Mouse (Mus musculus): ENCODE results near the gene Cygb. TPM values are rescaled to one million over a fixed set of nuclear protein-coding genes. Genes with fewer than 3 reads are reported as not detected.

Cygb gene
- polyA plus RNA-seq, 1 experiment from 2014 or later = 19.6 TPM

- H3K4me3 ChIP-seq (replicated peaks; ENCODE audit: low read length) = peak within 1 kb of the TSS; percentile 56
- H3K9ac ChIP-seq (ENCODE audit: low read length) = peak within 1 kb of the TSS; percentile 81
- no peaks in the 10 kb centered on the region for H3K36me3 ChIP-seq (ENCODE audit: control insufficient read depth, insufficient read depth, low read length)
- H3K27me3 ChIP-seq (ENCODE audit: control insufficient read depth, insufficient read depth, low read length) = peaks cover 14% of the 10 kb centered on the region
- H3K4me1 ChIP-seq (ENCODE audit: control insufficient read depth, insufficient read depth, low read length) = peaks cover 35% of the 10 kb centered on the region
- no peak for ATAC-seq (ENCODE audit: insufficient read depth, low FRiP score)
- WGBS = 7% methylated on average over 10 of the region's 10 CpGs
- peak within 1 kb of the TSS; percentile 17; the same call in 1 of the 2 replicates for H3K27ac ChIP-seq (ENCODE audit: low read length)
- H3K9me3 ChIP-seq (replicated peaks; ENCODE audit: control insufficient read depth, low read length) = no peaks in the 10 kb centered on the region
- peak within 1 kb of the TSS; percentile 88 for H3K4me2 ChIP-seq (ENCODE audit: low read depth, low read length)
Observed at GRCm38 (mm10) chr11:116653234-116653633, 879 bp downstream of the Cygb start, which contains the start of gene Prcd. TSS of gene Prcd (plus strand) at chr11:116653534.

GRCm38 (mm10) chr11:116652330-116653098 is 1.6 kb downstream of the Cygb start:
- Histone ChIP-seq H3K9me3 (replicated peaks; ENCODE audit: control insufficient read depth, low read length) (no peaks in the 10 kb centered on the region), H3K4me2 (ENCODE audit: low read depth, low read length) (peak overlapping the region; percentile 88), H3K9ac (ENCODE audit: low read length) (peak overlapping the region; percentile 81), H3K4me3 (replicated peaks; ENCODE audit: low read length) (peak overlapping the region; percentile 56), H3K27me3 (ENCODE audit: control insufficient read depth, insufficient read depth, low read length) (peaks cover 14% of the 10 kb centered on the region), H3K4me1 (ENCODE audit: control insufficient read depth, insufficient read depth, low read length) (peaks cover 35% of the 10 kb centered on the region), H3K27ac (ENCODE audit: low read length) (peak overlapping the region; percentile 17; the same call in 1 of the 2 replicates), H3K36me3 (ENCODE audit: control insufficient read depth, insufficient read depth, low read length) (no peaks in the 10 kb centered on the region)
- ATAC-seq (ENCODE audit: insufficient read depth, low FRiP score) = no peak
- WGBS = 66% methylated on average over 25 of the region's 25 CpGs

GRCm38 (mm10) chr11:116651339-116651738 is 2.8 kb downstream of the Cygb start:
- no peak for ATAC-seq (ENCODE audit: insufficient read depth, low FRiP score)
- Histone ChIP-seq H3K4me3 (replicated peaks; ENCODE audit: low read length) (no peak overlapping the region), H3K27ac (ENCODE audit: low read length) (no peak overlapping the region), H3K9me3 (replicated peaks; ENCODE audit: control insufficient read depth, low read length) (no peaks in the 10 kb centered on the region), H3K9ac (ENCODE audit: low read length) (no peak overlapping the region), H3K27me3 (ENCODE audit: control insufficient read depth, insufficient read depth, low read length) (peaks cover 14% of the 10 kb centered on the region), H3K4me1 (ENCODE audit: control insufficient read depth, insufficient read depth, low read length) (peaks cover 39% of the 10 kb centered on the region), H3K36me3 (ENCODE audit: control insufficient read depth, insufficient read depth, low read length) (no peaks in the 10 kb centered on the region), H3K4me2 (ENCODE audit: low read depth, low read length) (no peak overlapping the region)
- 81% methylated on average over 8 of the region's 8 CpGs for WGBS

GRCm38 (mm10) chr11:116650811-116651210 is 3.3 kb downstream of the Cygb start:
- Histone ChIP-seq H3K27ac (ENCODE audit: low read length) (no peak overlapping the region), H3K9me3 (replicated peaks; ENCODE audit: control insufficient read depth, low read length) (no peaks in the 10 kb centered on the region), H3K9ac (ENCODE audit: low read length) (no peak overlapping the region), H3K27me3 (ENCODE audit: control insufficient read depth, insufficient read depth, low read length) (peaks cover 14% of the 10 kb centered on the region), H3K4me1 (ENCODE audit: control insufficient read depth, insufficient read depth, low read length) (peaks cover 43% of the 10 kb centered on the region), H3K4me2 (ENCODE audit: low read depth, low read length) (no peak overlapping the region), H3K4me3 (replicated peaks; ENCODE audit: low read length) (no peak overlapping the region), H3K36me3 (ENCODE audit: control insufficient read depth, insufficient read depth, low read length) (no peaks in the 10 kb centered on the region)
- no peak for ATAC-seq (ENCODE audit: insufficient read depth, low FRiP score)
- 85% methylated on average over 8 of the region's 8 CpGs for WGBS

GRCm38 (mm10) chr11:116649711-116650337 is 4.3 kb downstream of the Cygb start:
- H3K36me3 ChIP-seq (ENCODE audit: control insufficient read depth, insufficient read depth, low read length) = no peaks in the 10 kb centered on the region
- peak overlapping the region; percentile 90; the same call in 1 of the 2 replicates for H3K27ac ChIP-seq (ENCODE audit: low read length)
- H3K27me3 ChIP-seq (ENCODE audit: control insufficient read depth, insufficient read depth, low read length) = peaks cover 14% of the 10 kb centered on the region; the same call in 1 of the 2 replicates
- no peak overlapping the region for H3K4me2 ChIP-seq (ENCODE audit: low read depth, low read length)
- H3K4me1 ChIP-seq (ENCODE audit: control insufficient read depth, insufficient read depth, low read length) = peaks cover 46% of the 10 kb centered on the region
- no peak for ATAC-seq (ENCODE audit: insufficient read depth, low FRiP score)
- WGBS = 93% methylated on average over 13 of the region's 13 CpGs
- no peak overlapping the region for H3K4me3 ChIP-seq (replicated peaks; ENCODE audit: low read length)
- no peak overlapping the region for H3K9ac ChIP-seq (ENCODE audit: low read length)
- no peaks in the 10 kb centered on the region for H3K9me3 ChIP-seq (replicated peaks; ENCODE audit: control insufficient read depth, low read length)

GRCm38 (mm10) chr11:116648976-116649375 is 5.1 kb downstream of the Cygb start:
- H3K27ac ChIP-seq (ENCODE audit: low read length) = peak overlapping the region; percentile 90
- H3K9ac ChIP-seq (ENCODE audit: low read length) = peak overlapping the region; percentile 38
- 76% methylated on average over 10 of the region's 10 CpGs for WGBS

GRCm38 (mm10) chr11:116648213-116648921 is 5.7 kb downstream of the Cygb start:
- peak overlapping the region; percentile 38 for H3K9ac ChIP-seq (ENCODE audit: low read length)
- 37% methylated on average over 18 of the region's 18 CpGs for WGBS
- ATAC-seq (ENCODE audit: insufficient read depth, low FRiP score) = peak; percentile 28; the same call in 1 of the 2 replicates

More at GRCm38 (mm10) chr11:116648976-116649375, 5.1 kb downstream of the Cygb start:
- Histone ChIP-seq H3K4me1 (ENCODE audit: control insufficient read depth, insufficient read depth, low read length) (peaks cover 53% of the 10 kb centered on the region), H3K36me3 (ENCODE audit: control insufficient read depth, insufficient read depth, low read length) (no peaks in the 10 kb centered on the region), H3K9me3 (replicated peaks; ENCODE audit: control insufficient read depth, low read length) (no peaks in the 10 kb centered on the region), H3K4me2 (ENCODE audit: low read depth, low read length) (no peak overlapping the region), H3K27me3 (ENCODE audit: control insufficient read depth, insufficient read depth, low read length) (peaks cover 14% of the 10 kb centered on the region; the same call in 1 of the 2 replicates), H3K4me3 (replicated peaks; ENCODE audit: low read length) (no peak overlapping the region)
- no peak for ATAC-seq (ENCODE audit: insufficient read depth, low FRiP score)

GRCm38 (mm10) chr11:116647340-116647991 is 6.6 kb downstream of the Cygb start:
- Histone ChIP-seq H3K9me3 (replicated peaks; ENCODE audit: control insufficient read depth, low read length) (no peaks in the 10 kb centered on the region), H3K9ac (ENCODE audit: low read length) (peak overlapping the region; percentile 56), H3K36me3 (ENCODE audit: control insufficient read depth, insufficient read depth, low read length) (no peaks in the 10 kb centered on the region), H3K4me2 (ENCODE audit: low read depth, low read length) (peak overlapping the region; percentile 29; the same call in 1 of the 2 replicates), H3K27ac (ENCODE audit: low read length) (peak overlapping the region; percentile 90), H3K4me3 (replicated peaks; ENCODE audit: low read length) (no peak overlapping the region), H3K4me1 (ENCODE audit: control insufficient read depth, insufficient read depth, low read length) (peaks cover 56% of the 10 kb centered on the region), H3K27me3 (ENCODE audit: control insufficient read depth, insufficient read depth, low read length) (peaks cover 14% of the 10 kb centered on the region; the same call in 1 of the 2 replicates)
- 41% methylated on average over 11 of the region's 11 CpGs for WGBS
- peak; percentile 28; the same call in 1 of the 2 replicates for ATAC-seq (ENCODE audit: insufficient read depth, low FRiP score)

More at GRCm38 (mm10) chr11:116648213-116648921, 5.7 kb downstream of the Cygb start:
- Histone ChIP-seq H3K4me1 (ENCODE audit: control insufficient read depth, insufficient read depth, low read length) (peaks cover 60% of the 10 kb centered on the region), H3K36me3 (ENCODE audit: control insufficient read depth, insufficient read depth, low read length) (no peaks in the 10 kb centered on the region), H3K4me3 (replicated peaks; ENCODE audit: low read length) (no peak overlapping the region), H3K4me2 (ENCODE audit: low read depth, low read length) (0 out of 2 replicates have a peak overlapping the region, but pooled peaks have one; percentile 14), H3K27ac (ENCODE audit: low read length) (peak overlapping the region; percentile 90), H3K27me3 (ENCODE audit: control insufficient read depth, insufficient read depth, low read length) (peaks cover 14% of the 10 kb centered on the region; the same call in 1 of the 2 replicates), H3K9me3 (replicated peaks; ENCODE audit: control insufficient read depth, low read length) (no peaks in the 10 kb centered on the region)

Data from stomach, embryonic 16.5 days (tissue).